Mouse (Mus musculus) retina, postnatal 7 days (tissue): ENCODE measurements around the gene Eps8.

ENCODE experiments used
- DNase-seq: peaks from one replicate; pipeline ENCODE4 v3.0.0-alpha.2; 2012; ENCODE audit warnings: low read depth, low spot score

Eps8 gene

DNA sequence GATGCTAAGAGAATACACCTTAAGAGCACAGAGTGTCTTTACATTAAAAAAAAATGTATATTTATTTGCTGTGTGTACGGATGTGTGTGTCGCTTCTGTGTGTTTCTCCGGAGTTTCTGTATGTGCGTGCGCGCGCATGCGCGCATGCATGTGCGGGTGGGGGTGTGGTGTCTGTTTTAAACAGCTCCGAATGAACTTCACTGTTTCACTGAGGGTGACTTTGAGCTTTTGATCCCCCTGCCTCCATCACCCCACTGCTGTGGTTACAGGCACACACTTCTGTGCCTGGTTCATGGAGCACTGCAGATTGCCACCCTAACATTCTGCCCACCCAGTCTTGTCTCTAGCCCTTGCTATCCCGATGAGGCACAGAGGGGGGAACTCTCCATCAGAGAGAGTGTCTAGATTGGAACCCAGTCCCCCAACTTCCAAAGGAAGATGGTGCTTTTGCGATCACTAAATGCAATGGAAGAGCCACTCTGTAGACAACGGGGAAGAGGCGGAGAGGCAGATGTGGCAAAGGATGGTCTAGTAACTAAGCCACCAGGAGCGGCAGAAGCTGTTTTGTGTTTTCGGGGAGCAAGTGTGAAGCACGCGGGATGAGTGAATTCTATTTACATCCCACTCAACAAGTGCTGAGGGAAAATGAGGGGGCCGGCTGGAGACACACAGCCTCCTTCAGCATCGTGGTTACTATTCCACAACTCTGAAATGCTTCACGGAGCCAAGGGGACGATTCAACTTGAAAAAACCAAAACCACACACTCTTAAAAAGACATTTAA lies 7.1 kb upstream of the Eps8 start:
- DNase-seq: no peak

DNA sequence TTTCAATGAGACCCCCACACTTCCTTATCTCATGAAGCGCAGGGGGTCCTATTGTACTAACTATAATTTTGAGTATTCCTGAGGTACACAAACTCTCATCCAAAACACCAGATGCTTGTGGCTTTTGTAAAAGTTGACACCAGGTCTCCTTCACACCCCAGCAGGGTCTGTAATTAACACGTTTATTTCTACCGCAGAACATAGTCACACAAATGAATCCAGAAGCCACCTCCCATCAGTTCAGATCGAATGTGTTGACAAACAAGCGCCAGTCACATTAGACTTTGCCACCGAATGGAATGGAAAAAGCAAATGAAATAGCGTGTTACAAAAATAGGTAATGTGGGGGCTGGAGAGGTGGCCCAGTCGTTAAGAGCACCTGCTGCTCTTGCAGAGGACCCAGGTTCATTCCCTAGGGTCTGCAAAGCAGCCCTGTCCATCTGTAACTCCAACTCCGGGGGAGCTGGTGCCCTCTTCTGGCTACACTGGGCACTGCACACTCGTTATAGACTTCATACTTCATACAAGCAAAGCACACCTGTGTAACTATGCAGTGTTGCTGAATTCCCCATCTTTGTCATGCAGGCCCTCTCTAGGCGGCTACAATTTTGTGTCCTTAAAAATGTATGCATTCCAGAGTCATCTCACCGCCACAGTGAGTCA lies 3.9 kb upstream of the Eps8 start:
- no peak for DNase-seq

DNA sequence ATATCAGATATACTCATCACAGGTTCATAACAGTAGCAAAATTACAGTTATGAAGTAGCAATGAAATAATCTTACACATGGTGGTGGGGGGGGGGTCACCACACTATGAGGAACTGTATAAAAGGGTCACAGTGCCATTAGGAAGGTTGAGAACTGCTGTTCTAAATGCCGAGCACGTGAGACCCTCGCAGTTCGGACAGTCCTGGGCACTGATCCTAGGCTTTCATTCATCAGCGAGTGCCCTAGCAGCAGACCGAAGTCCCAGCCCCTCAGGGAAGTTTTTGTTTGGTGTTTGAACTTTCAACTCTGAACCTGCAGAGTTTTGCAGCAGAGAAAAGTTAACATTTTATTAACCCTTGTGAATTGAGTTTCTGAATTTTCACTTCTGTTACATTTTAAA lies 2.5 kb upstream of the Eps8 start:
- DNase-seq: no peak

DNA sequence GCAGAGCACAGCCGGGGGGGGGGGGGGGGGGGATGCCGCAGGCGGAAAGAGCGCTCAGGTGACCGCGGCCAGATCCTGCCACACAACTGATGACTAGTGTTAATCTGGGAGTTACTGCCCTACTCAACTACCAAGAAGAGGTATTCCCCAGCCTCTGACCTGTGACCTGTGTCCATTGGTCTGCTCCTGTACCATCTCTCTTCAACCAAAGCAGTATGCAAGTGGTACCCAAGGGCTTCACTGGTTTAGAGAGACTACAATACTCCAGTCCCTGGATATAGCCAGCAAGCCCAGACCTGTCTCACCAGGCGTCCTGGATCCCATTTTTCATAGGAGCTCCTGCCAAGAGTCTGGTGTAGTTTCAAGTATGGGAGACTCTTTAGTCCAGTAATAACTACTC lies 5.1 kb downstream of the Eps8 start:
- DNase-seq: no peak

- peak; percentile 73 for DNase-seq
Observed at GRCm38 (mm10) chr6:137649068-137649480, 5.6 kb downstream of the Eps8 start.

GRCm38 (mm10) chr6:137648110-137649067 lies 6.3 kb downstream of the Eps8 start:
- no peak for DNase-seq

DNA sequence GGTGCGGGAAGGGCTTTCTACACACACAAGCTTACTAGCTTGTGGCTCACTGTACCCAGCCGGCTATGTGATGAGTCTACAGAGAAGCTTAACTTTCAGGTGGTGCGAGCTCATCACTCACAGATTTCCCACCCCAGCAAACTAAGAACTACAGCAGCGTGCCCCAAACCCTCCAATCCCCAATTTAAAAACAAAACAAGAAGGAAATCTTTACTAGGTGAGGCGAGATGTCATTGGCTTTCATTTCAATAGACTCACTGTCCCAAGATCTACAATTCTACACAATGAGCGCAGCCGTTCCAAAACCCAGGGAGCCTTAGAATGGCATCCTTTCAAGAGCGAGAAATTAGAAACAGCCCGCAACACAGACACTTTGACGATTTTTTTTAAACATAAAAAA lies 7.0 kb downstream of the Eps8 start:
- no peak for DNase-seq

- no peak for DNase-seq
Observed at GRCm38 (mm10) chr6:137646726-137647125, 8.0 kb downstream of the Eps8 start.

- DNase-seq: no peak
Observed at GRCm38 (mm10) chr6:137644893-137645292, 9.8 kb downstream of the Eps8 start.

- no peak for DNase-seq
Observed at GRCm38 (mm10) chr6:137643814-137644213, 10.9 kb downstream of the Eps8 start.

DNA sequence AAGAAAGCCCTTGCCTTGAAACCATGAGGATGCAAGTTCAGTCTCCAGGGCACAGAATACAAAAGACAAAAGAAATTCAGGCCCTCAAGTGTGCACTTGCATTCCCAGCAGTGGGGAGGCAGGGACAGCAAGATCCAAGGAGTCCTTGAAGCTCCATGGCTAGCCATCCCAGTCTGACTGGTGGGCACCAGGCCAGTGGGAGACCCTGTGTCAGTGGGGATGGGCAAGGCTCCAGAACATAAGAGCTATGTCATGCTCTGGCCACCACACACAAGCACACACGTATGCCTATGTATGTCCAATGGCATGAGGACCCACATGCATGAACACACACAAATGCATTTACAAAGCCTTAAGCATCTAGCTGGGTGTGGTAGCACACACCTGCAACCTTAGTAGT lies 13.0 kb downstream of the Eps8 start:
- no peak for DNase-seq

- no peak for DNase-seq
Observed at GRCm38 (mm10) chr6:137638834-137639567, 15.7 kb downstream of the Eps8 start.

DNA sequence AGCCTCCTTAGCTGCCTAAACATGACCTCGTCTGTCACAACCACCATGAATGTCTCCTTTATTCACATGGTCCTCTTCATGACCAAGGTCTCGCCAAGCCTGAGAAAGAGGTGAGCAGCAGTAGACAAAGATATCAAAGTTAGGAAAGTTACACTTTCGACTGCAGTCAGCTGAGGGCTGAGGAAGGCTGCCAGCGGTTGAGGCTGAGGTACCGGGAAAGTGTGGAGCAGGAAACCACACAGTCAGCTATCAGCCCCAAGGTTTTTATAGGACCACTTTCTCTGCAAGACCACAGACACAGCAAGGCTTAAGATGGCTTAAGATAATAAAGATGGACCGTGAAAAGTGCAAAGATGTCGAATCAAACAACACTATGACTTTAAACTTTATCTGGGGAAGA lies 17.2 kb downstream of the Eps8 start:
- no peak for DNase-seq

- no peak for DNase-seq
Observed at GRCm38 (mm10) chr6:137636131-137636530, 18.5 kb downstream of the Eps8 start.

DNA sequence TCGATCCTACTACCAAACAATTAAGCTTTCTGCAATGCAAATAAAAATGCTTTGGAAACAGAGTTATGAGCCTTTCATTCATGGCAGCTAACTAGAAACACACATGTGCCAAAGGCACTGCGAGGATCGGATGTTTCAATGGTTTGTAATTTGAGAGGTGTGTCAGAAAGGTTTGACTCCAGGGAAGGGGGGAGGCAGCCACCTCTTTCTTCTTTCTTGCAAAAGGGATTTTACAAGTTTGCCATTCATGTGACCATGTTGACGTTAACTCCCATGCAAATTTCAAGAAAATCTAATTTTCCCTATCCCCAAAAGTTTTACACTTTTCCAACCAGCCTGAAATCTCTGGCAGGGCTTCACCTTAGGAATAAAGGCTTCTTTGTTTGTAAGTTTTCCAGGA lies 21.1 kb downstream of the Eps8 start:
- no peak for DNase-seq

DNA sequence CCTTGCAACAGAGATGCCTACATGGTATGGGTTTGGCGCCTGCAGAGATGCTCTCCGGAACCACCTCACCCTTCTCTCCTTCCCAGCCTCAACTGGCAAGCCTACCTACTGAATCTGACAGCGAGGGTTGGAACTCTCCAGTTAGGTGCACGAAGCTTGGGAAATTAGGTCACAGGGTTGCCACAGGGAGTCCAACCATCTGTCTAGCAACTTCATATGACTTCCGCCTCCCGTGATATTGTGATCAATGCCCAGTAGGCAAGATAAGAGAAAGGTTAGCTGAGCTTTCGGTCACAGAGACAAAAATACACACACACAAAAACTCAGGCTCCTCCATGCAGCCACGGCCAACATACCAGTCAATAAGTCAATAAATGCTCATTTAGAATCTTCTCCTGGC lies 21.6 kb downstream of the Eps8 start:
- DNase-seq: no peak

DNA sequence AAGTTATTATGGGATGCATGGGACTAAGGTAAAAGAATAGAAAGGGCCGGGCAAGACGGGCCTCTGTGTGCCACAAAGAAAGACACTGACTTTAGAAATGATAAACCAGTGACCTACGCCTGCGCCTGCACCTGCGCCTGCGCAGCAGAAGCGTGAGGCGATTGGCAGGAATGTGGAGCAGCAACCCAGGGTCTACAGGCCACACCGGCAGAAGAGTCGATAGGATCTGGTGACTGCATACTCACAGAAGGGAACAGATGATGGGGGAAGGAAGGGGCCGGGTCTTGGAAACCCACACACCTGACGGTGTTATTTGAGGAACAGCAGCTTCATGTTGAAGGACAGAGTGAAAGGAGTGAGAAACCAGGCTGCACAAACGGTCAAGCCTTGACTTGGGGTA lies 24.3 kb downstream of the Eps8 start:
- DNase-seq: no peak

- no peak for DNase-seq
Observed at GRCm38 (mm10) chr6:137629603-137630231, 25.0 kb downstream of the Eps8 start.

GRCm38 (mm10) chr6:137628715-137629114 lies 26.0 kb downstream of the Eps8 start:
- no peak for DNase-seq

DNA sequence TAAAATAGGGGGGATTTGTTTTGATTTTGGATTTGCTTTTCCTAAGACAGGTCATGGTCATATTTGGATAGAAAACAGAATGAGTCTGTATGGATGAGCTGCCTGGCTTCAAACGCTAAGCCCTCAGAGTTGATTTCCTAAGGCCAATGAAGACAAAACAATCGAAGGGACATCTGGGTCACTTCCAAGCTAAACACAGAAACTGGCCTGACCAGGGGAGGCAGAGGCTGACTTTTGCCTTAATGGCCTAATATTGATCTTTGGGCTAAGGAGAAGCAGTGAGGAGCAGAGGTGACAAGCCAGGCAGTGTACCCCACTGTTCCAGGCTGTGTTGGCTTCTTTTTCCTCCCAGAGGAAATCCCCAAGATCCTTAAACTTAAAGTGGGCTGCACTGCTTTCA lies 33.7 kb downstream of the Eps8 start:
- no peak for DNase-seq

GRCm38 (mm10) chr6:137613903-137614302 lies 40.8 kb downstream of the Eps8 start:
- DNase-seq: no peak
